Mouse (Mus musculus) testis, adult 2 months (tissue): ENCODE measurements at regions not wholly inside any gene's neighbourhood (a gene's known extent, or its start where the extent isn't known, plus 50 kb on each side); places are given as distances from the start of the nearest gene placed in this dataset.

Experiments
- CTCF ChIP-seq: fragments of 200-500 bp; IDR thresholded peaks from 2 replicates; pipeline ENCODE4 v1.5.1; 2012; ENCODE audit warnings: low read depth, mild to moderate bottlenecking, inconsistent platforms, low read length, moderate library complexity; ENCODE audit not compliant: control insufficient read depth, insufficient read depth, insufficient replicate concordance
- POLR2A ChIP-seq: fragments of 200-500 bp; IDR thresholded peaks from 2 replicates; pipeline ENCODE4 v1.6.1; 2012; ENCODE audit warnings: low read depth, mild to moderate bottlenecking, inconsistent platforms, low read length, moderate library complexity; ENCODE audit not compliant: control insufficient read depth

- TF ChIP-seq CTCF = no peak
- TF ChIP-seq POLR2A = no peak
Measured at GRCm38 (mm10) chr15:88229456-88229855, 370.6 kb upstream of the Zdhhc25 start.
